Mouse (Mus musculus): ENCODE results near the gene Hip1r. TPM values are rescaled to one million over a fixed set of nuclear protein-coding genes. Genes with fewer than 3 reads are reported as not detected.

Gene Hip1r
- total RNA-seq, 2 experiments from 2014 or later, result 0.84 to 18.2 TPM

- no peak for ATAC-seq (replicated peaks; ENCODE audit: low FRiP score, poor library complexity, severe bottlenecking)
These were observed 2.9 kb upstream of the Hip1r start for GRCm38 (mm10) chr5:123970576-123970975.

DNA sequence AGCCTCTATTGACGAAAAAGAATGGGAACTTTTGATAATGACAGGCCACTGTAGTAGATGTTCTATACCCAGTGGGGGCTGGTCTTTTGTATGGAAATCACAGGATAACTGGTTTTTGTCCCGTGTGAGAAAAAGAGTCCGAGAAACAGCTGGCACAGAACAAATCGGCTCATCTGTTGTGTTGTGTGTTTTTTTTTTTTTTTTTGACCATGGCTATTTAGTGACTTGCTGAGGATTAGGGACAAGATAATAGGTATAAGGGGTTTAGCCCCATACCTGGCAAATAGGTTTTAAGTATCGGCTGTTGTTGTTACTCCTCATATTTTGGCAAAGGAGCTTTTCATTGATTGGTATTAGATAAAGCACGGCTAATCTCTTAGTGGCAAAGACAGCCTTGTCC is 975 bp upstream of the Hip1r start:
- no peak for ATAC-seq (replicated peaks; ENCODE audit: low FRiP score, poor library complexity, severe bottlenecking)

- ATAC-seq (replicated peaks; ENCODE audit: low FRiP score, poor library complexity, severe bottlenecking), result no peak
These were observed 704 bp downstream of the Hip1r start for GRCm38 (mm10) chr5:123974179-123974485.

DNA sequence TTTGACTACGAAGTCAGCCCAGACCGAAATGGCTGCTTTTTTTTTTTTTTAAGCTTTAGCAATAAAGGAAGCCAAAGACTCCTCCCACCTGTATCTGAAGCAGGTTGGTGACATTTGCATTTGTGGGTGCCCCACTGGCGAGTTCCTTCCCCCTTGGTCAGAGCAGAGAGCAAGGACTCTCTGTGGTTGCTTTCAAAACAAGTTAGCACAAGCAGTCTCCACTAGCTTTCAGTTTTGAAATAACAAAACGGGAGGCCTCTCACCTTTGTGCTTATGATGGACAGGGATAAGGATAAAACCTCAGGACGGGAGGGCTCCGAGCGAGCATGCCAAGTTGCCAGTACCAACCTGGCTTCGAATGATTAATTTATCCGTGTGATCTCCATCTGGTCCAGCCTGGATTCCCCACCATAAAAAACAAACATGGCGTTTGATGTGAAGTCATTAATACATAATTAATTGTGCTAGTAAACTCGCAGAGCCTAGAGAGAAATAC is 1.2 kb downstream of the Hip1r start:
- no peak for ATAC-seq (replicated peaks; ENCODE audit: low FRiP score, poor library complexity, severe bottlenecking)

- ATAC-seq (replicated peaks; ENCODE audit: low FRiP score, poor library complexity, severe bottlenecking), result no peak
These were observed 2.3 kb downstream of the Hip1r start for GRCm38 (mm10) chr5:123975668-123976180.

GRCm38 (mm10) chr5:123977231-123977630 is 3.8 kb downstream of the Hip1r start:
- no peak for ATAC-seq (replicated peaks; ENCODE audit: low FRiP score, poor library complexity, severe bottlenecking)

- ATAC-seq (replicated peaks; ENCODE audit: low FRiP score, poor library complexity, severe bottlenecking), result no peak
These were observed 4.7 kb downstream of the Hip1r start for GRCm38 (mm10) chr5:123978131-123978530.

GRCm38 (mm10) chr5:123979221-123979979 is 6.0 kb downstream of the Hip1r start:
- 0 out of 2 replicates have a peak, but pooled peaks have one; percentile 13 for ATAC-seq (replicated peaks; ENCODE audit: low FRiP score, poor library complexity, severe bottlenecking)

DNA sequence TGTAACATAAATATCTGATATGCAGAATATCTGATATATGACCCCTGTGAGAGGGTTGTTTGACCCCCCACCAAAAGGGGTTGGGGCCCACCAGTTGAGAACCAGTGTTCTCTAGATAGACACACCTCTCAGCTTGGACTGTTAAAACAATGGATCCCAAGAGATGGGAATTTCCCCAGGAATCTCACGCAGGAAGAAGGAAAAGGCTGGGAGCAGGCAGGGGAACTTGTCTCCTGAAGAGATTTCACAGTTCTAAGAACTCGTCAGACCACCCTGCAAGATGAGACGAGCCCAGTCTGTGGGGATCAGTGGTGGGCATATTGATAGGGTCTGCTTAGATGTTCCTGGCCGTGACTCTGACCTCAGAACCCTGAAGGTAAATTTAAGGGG is 6.5 kb downstream of the Hip1r start:
- ATAC-seq (replicated peaks; ENCODE audit: low FRiP score, poor library complexity, severe bottlenecking), result no peak

GRCm38 (mm10) chr5:123980521-123981249 is 7.3 kb downstream of the Hip1r start:
- no peak for ATAC-seq (replicated peaks; ENCODE audit: low FRiP score, poor library complexity, severe bottlenecking)

GRCm38 (mm10) chr5:123981250-123981554 is 7.8 kb downstream of the Hip1r start:
- ATAC-seq (replicated peaks; ENCODE audit: low FRiP score, poor library complexity, severe bottlenecking), result no peak

DNA sequence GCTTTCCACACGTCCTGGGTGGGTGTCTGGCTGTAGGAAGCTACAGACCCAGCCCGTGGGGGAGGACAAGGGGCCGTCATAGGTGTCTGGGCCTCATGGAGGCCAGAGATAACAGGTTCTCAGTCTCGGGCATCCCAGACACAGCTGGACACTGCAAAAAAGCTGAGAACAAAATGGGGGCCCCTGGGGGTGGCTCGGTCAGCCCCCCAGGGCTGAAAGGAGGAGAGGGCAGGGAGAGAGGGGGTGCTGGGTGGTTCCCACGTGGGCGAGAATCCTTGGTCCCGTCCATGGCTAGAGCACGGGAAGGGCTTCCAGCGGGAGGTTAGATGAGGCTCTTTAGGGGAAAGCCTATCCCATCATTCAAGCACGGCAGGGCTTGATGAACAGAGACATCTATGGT is 9.4 kb downstream of the Hip1r start:
- ATAC-seq (replicated peaks; ENCODE audit: low FRiP score, poor library complexity, severe bottlenecking), result no peak

GRCm38 (mm10) chr5:123985434-123985833 is 12.0 kb downstream of the Hip1r start:
- no peak for ATAC-seq (replicated peaks; ENCODE audit: low FRiP score, poor library complexity, severe bottlenecking)

DNA sequence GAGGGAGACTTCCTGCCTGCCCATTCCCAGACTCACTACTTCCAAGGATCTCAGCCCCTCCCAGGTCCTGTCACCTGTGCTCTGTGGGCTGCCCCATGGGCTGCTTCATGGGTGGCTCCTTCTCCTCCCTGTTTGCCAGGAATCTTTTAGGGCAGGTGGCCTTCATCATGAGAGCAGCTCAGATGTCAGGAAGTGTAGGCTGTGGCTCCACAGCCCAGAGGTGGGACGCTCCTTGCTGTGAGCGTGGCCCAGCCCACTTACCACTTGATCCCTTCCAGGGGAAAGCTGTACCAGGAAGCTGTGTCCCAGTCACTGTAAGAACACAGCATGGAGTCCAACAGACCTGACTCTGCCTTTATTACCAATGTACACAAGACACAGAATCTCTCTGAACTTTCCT is 13.5 kb downstream of the Hip1r start:
- no peak for ATAC-seq (replicated peaks; ENCODE audit: low FRiP score, poor library complexity, severe bottlenecking)

DNA sequence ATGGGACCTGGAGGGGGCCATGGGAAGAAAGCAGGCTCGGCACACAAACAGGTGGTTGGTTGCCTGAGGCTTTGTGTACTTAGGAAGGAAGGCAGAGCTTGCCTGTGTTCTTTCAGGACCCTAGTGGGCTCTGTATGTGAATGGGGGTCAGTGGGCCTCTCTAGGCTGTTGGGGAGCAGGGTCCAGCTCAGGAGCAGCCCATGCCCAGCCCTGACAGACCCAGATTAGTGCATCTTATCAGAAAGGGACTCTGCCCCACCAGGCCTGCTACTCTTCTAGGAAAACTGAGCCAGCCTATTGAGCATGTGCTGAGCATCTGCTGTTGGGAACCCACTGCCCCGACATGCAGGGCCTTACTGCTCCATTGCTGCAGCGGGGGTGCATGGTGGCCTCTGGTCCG is 14.1 kb downstream of the Hip1r start:
- ATAC-seq (replicated peaks; ENCODE audit: low FRiP score, poor library complexity, severe bottlenecking), result no peak

DNA sequence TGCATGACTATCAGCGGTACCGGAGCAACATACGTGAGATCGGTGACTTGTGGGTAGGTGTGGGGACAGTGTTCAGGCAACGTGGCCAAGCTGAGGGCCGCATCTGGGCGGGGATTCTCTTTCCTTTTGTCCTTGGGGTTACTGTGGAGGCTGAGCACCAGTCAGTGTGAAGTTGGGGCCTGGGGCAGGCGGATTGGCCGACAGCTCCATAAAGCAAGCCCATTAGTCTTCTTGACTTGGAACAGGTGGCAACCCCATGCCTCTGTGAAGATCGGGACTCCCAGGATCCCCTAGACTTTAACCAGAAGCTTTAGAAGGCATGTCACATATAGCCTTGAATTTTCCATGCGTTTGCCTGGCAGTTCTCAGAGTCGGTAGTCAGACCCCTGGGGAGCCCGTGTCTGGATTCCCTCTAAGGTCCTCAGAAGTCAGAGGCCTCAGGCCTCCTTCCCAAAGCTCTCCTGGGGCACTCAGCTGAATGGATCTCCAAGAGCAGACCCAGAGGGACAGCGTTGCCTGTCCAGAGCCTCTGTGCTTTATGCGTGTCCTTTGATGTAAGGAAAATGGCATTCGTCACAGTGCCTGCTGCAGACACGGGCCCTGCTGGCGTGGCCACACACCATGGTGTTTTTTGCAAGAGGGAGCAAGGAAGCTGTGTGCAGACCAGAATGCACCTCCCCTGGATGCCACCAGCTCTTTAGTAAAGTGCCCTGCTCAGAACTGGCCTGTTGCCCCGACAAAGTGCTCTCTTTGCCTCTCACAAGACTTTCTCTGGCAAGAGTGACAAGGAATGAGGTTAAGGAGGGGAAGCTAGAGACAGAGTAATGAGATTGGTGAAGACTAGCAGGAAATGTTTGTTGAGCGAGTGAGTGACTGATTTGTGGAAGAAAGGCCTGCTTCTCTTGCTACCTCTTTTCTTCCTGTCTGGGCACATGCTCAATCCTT is 16.8 kb downstream of the Hip1r start:
- ATAC-seq (replicated peaks; ENCODE audit: low FRiP score, poor library complexity, severe bottlenecking), result no peak

- no peak for ATAC-seq (replicated peaks; ENCODE audit: low FRiP score, poor library complexity, severe bottlenecking)
These were observed 17.9 kb downstream of the Hip1r start for GRCm38 (mm10) chr5:123991321-123991720.

- no peak for ATAC-seq (replicated peaks; ENCODE audit: low FRiP score, poor library complexity, severe bottlenecking)
These were observed 18.8 kb downstream of the Hip1r start for GRCm38 (mm10) chr5:123992193-123992637.

- ATAC-seq (replicated peaks; ENCODE audit: low FRiP score, poor library complexity, severe bottlenecking), result no peak
These were observed 19.4 kb downstream of the Hip1r start for GRCm38 (mm10) chr5:123992794-123993193.

Data from erythroid progenitor cell, adult 5-6 weeks (primary cell).